Mouse (Mus musculus): ENCODE data around the gene Serpinb9b.

DNA sequence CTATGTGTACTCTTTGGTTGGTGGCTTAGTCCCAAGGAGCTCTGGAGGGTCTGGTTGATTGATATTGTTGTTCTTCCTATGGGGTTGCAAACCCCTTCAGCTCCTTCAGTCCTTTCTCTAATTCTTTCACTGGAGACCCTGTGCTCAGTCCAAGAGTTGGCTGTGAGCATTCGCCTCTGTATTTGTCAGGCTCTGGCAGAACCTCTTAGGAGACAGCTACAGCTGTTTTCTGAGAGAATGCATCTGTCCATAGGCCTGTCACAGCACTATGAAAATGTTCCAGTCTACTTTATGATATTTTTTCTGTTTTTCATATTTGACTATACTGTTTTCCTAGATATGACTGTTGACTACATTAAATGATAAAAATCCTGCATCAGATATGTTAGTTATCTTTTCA lies 14.8 kb upstream of the Serpinb9b start:
- TF ChIP-seq CTCF (IDR thresholded peaks at IDR 0.05; ENCODE audit: extremely low read depth, insufficient read length, insufficient replicate concordance, low read depth, low read length), result no peak
- no peak for TF ChIP-seq POLR2A (IDR thresholded peaks at IDR 0.05; ENCODE audit: low read depth, low read length)

Measured in small intestine, adult 2 months (tissue).